15 mouse cellular contexts compared by ENCODE assay signal in the genomic region with DNA sequence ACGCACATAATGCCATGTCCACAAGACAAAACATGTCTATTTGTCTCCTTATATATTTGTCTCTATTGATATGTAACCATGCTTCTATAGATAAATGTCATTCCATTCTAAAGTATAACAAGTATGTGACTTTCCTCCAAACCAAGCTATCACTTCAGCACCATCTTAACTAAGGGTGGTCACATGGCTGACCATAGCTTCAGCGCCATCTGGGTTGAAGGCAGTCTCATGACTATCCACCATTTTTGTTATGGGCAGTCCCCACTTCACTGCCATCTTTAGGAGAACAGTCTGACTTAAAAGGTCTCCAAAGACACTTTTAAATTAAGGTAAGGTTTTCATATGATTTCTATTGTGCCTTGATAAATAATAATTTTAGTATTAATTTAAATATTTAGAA.
"Had no signal": no experiment of that assay in that cellular context is flagged by ENCODE, and none has a peak within 500 bp of the region (broad histone marks: within the 10 kb centered on the region; RNA-seq: fewer than 3 reads in every experiment).

No protein-coding gene starts in this region.

- H3K9ac ChIP-seq: lung, embryonic 14.5 days; midbrain, embryonic 12.5 days; neural tube, embryonic 13.5 days had no signal

- H3K36me3 ChIP-seq: midbrain, embryonic 10.5 days; midbrain, embryonic 12.5 days; neural tube, embryonic 13.5 days had no signal

- ATAC-seq: midbrain, embryonic 16.5 days had no signal

- H3K4me1 ChIP-seq: midbrain, embryonic 12.5 days; neural tube, embryonic 13.5 days had no signal

- H3K4me2 ChIP-seq: lung, embryonic 14.5 days; midbrain, embryonic 12.5 days; neural tube, embryonic 13.5 days had no signal

- H3K27me3 ChIP-seq: midbrain, embryonic 12.5 days; neural tube, embryonic 13.5 days had no signal

- H3K4me3 ChIP-seq: midbrain, embryonic 10.5 days; midbrain, embryonic 12.5 days; myocyte; neural tube, embryonic 13.5 days had no signal

- H3K27ac ChIP-seq: midbrain, embryonic 10.5 days; midbrain, embryonic 12.5 days; neural tube, embryonic 13.5 days had no signal

- DNase-seq: lung, adult 18-20 months; lung, embryonic 14.5 days; lung, postnatal 10 days; lung, postnatal 4 days; midbrain, embryonic 14.5 days; right cerebral cortex, postnatal 14 days; spleen, adult 18-20 months; thymus, adult 18-20 months; thymus, postnatal 14 days; thymus, postnatal 36 days had no signal

- H3K9me3 ChIP-seq: midbrain, embryonic 12.5 days had no signal
